Mouse (Mus musculus): ENCODE results near the gene Apod. TPM values are rescaled to one million over a fixed set of nuclear protein-coding genes. Genes with fewer than 3 reads are reported as not detected.

Apod gene
- polyA plus RNA-seq, 1 experiment from 2014 or later, result 0.77 TPM

DNA sequence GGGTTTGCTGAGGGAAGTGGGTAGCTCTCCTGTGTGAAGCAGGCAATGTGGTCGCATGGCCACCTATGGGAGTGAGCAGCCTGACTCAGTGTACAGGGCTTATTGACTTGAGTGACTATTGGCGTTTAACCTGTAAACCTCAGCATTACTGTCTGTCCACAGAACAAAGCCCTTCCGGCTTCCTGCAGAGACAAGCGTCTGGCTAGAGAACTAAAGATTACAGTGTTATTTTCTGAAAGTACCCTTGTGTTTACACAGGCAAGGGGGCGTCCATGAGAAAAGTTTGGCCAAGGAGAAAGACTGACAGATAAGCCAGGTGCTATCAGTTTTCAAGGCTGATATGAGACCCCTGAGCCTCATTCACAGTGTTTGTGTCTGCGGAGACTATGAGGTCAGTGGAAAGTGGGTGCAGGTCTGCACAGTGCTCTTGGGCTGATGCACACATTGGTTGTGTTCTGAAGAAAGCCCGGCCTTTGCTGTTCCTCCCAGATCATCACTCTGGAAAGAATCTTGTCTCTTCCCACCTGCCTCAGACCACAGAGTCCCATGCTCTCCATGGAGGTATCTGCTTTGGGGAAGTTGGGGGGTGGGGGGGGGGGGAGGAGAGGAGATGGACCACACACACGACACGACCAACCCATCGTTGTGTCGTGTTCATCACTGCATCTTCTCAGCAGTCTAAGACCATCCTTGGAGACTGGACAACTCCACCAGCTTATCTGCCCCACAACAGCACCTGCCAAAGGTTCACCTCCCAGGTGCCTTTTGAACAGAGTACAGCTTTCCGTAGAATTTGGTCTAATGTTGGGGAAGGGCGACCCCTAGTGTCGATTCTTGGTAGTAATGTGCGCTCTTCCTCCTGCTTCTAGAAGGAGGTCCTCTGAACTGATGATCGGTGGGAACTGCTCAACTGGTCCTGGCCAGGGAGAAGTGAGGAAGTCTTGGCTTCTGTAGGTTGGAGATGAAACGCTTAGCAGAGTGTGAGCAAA lies 40.0 kb upstream of the Apod start:
- Histone ChIP-seq H3K27me3 (replicated peaks; ENCODE audit: control insufficient read depth, insufficient read depth, low read length) (no peaks in the 10 kb centered on the region), H3K4me3 (ENCODE audit: low read depth, low read length) (no peak overlapping the region), H3K4me2 (replicated peaks; ENCODE audit: low read depth) (0 out of 2 replicates have a peak overlapping the region, but pooled peaks have one; percentile 17), H3K36me3 (ENCODE audit: control insufficient read depth, insufficient read depth) (no peaks in the 10 kb centered on the region), H3K4me1 (replicated peaks; ENCODE audit: control insufficient read depth, insufficient read depth, low read length) (no peaks in the 10 kb centered on the region), H3K27ac (ENCODE audit: low read depth, low read length) (no peak overlapping the region), H3K9me3 (ENCODE audit: control insufficient read depth) (no peaks in the 10 kb centered on the region), H3K9ac (ENCODE audit: low read depth, low read length) (no peak overlapping the region)
- peak; percentile 20; the same call in 1 of the 2 replicates for ATAC-seq
- peak; percentile 91 for TF ChIP-seq CTCF (IDR thresholded peaks at IDR 0.05; ENCODE audit: low read depth)
- WGBS, result 13% methylated on average over 17 of the region's 17 CpGs

DNA sequence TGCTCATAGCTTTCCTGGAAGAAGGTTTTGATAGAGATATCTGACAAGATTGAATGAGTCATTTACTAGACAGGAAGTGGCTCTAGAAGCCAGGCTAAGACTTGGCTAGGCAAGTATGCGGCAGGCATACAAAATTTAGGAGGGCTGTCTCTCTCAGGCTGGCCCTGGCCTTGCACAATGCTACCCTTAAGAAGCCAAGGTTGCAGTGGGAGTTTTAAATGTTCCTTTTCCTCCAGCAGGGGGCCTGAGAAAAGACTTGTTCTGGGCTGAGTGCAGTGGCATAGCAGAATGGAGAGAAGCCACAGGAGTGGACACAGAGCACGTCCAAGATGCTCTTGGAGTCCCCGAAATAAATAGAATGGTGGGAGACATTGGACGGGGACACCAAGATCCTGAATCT lies 38.4 kb upstream of the Apod start:
- no peak overlapping the region for H3K4me3 ChIP-seq (ENCODE audit: low read depth, low read length)
- 79% methylated on average over 4 of the region's 4 CpGs for WGBS
- ATAC-seq, result no peak

DNA sequence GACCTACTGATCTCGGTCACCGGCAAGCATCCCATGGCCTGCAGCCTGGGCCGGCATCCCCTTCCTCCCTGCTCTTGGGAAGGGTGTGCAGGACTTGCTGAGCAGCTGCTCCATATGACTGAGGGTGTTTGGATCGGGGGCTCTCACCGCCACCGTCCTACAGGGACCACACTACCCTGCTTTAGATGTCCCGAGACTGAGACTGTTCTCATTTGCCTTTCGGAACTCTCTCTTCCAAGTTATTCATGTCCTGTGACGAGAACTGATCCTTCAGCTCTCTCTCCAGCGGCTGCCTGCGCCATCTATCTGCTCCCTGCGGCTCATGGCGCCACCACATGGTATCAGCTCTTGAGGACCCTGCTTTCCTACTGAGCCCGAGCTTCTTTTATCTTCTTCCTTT lies 33.0 kb upstream of the Apod start:
- no peaks in the 10 kb centered on the region for H3K27me3 ChIP-seq (replicated peaks; ENCODE audit: control insufficient read depth, insufficient read depth, low read length)
- WGBS, result 18% methylated on average over 14 of the region's 14 CpGs
- peak; percentile 85 for TF ChIP-seq CTCF (IDR thresholded peaks at IDR 0.05; ENCODE audit: low read depth)
- no peak overlapping the region for H3K4me3 ChIP-seq (ENCODE audit: low read depth, low read length)
- H3K27ac ChIP-seq (ENCODE audit: low read depth, low read length), result no peak overlapping the region
- no peaks in the 10 kb centered on the region for H3K9me3 ChIP-seq (ENCODE audit: control insufficient read depth)
- 0 out of 2 replicates have a peak, but pooled peaks cover 4% of the 10 kb centered on the region for H3K4me1 ChIP-seq (replicated peaks; ENCODE audit: control insufficient read depth, insufficient read depth, low read length)
- peak overlapping the region; percentile 48 for H3K4me2 ChIP-seq (replicated peaks; ENCODE audit: low read depth)
- ATAC-seq, result no peak
- H3K36me3 ChIP-seq (ENCODE audit: control insufficient read depth, insufficient read depth), result no peaks in the 10 kb centered on the region
- no peak overlapping the region for H3K9ac ChIP-seq (ENCODE audit: low read depth, low read length)

More for the DNA sequence above, 38.4 kb upstream of the Apod start:
- peak; percentile 75 for TF ChIP-seq CTCF (IDR thresholded peaks at IDR 0.05; ENCODE audit: low read depth)
- H3K4me1 ChIP-seq (replicated peaks; ENCODE audit: control insufficient read depth, insufficient read depth, low read length), result no peaks in the 10 kb centered on the region
- no peaks in the 10 kb centered on the region for H3K27me3 ChIP-seq (replicated peaks; ENCODE audit: control insufficient read depth, insufficient read depth, low read length)
- H3K27ac ChIP-seq (ENCODE audit: low read depth, low read length), result no peak overlapping the region
- no peaks in the 10 kb centered on the region for H3K9me3 ChIP-seq (ENCODE audit: control insufficient read depth)
- H3K4me2 ChIP-seq (replicated peaks; ENCODE audit: low read depth), result no peak overlapping the region
- H3K9ac ChIP-seq (ENCODE audit: low read depth, low read length), result no peak overlapping the region
- no peaks in the 10 kb centered on the region for H3K36me3 ChIP-seq (ENCODE audit: control insufficient read depth, insufficient read depth)

DNA sequence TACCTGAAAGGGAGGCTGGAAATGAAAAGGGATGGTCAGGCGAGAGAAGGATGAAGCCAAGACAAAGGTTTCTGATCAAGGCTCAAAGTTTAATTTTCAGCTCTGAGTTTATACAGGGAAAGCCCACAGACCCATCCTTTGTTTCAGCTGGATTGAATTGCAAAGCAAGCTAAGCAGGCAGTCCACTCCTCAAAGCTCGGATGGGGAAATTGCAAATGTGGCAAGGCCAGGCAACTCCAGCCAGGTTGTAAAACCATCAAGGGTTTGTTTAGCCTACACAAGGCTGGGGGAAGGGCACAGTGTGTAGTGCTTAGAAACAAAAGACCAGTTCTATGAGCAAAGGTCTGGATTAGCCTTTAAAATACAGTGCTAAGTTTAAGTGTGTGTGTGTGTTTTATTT lies 28.4 kb upstream of the Apod start:
- Histone ChIP-seq H3K36me3 (ENCODE audit: control insufficient read depth, insufficient read depth) (no peaks in the 10 kb centered on the region), H3K27me3 (replicated peaks; ENCODE audit: control insufficient read depth, insufficient read depth, low read length) (no peaks in the 10 kb centered on the region), H3K4me3 (ENCODE audit: low read depth, low read length) (no peak overlapping the region), H3K4me2 (replicated peaks; ENCODE audit: low read depth) (no peak overlapping the region), H3K9ac (ENCODE audit: low read depth, low read length) (no peak overlapping the region), H3K27ac (ENCODE audit: low read depth, low read length) (no peak overlapping the region), H3K4me1 (replicated peaks; ENCODE audit: control insufficient read depth, insufficient read depth, low read length) (0 out of 2 replicates have a peak, but pooled peaks cover 4% of the 10 kb centered on the region), H3K9me3 (ENCODE audit: control insufficient read depth) (no peaks in the 10 kb centered on the region)
- no peak for ATAC-seq
- 51% methylated on average over 2 of the region's 2 CpGs for WGBS
- no peak for TF ChIP-seq CTCF (IDR thresholded peaks at IDR 0.05; ENCODE audit: low read depth)

DNA sequence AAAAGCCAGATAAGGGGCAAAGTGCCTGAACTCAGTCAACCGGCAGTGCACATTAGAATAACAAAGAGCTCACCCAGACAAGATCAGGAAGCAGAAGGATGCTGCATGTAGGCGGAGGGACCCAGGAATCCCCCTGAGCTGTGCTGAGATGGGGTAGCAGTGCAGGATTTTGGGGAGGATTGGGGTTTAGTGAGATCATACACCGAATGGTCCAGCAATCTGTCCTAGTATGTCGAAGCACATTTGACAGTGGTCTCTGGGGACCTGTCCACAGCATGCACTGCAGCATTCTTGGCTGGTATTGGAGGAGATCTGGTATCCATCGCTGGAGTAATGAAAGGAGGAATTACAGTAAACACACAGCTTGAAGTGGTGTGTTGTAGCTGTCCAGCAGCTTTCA lies 27.9 kb upstream of the Apod start:
- no peak for TF ChIP-seq CTCF (IDR thresholded peaks at IDR 0.05; ENCODE audit: low read depth)
- Histone ChIP-seq H3K4me2 (replicated peaks; ENCODE audit: low read depth) (no peak overlapping the region), H3K4me1 (replicated peaks; ENCODE audit: control insufficient read depth, insufficient read depth, low read length) (0 out of 2 replicates have a peak, but pooled peaks cover under 1% of the 10 kb centered on the region), H3K36me3 (ENCODE audit: control insufficient read depth, insufficient read depth) (no peaks in the 10 kb centered on the region), H3K27me3 (replicated peaks; ENCODE audit: control insufficient read depth, insufficient read depth, low read length) (no peaks in the 10 kb centered on the region), H3K9ac (ENCODE audit: low read depth, low read length) (no peak overlapping the region), H3K4me3 (ENCODE audit: low read depth, low read length) (no peak overlapping the region), H3K9me3 (ENCODE audit: control insufficient read depth) (no peaks in the 10 kb centered on the region), H3K27ac (ENCODE audit: low read depth, low read length) (no peak overlapping the region)
- ATAC-seq, result no peak
- WGBS, result 41% methylated on average over 5 of the region's 5 CpGs

DNA sequence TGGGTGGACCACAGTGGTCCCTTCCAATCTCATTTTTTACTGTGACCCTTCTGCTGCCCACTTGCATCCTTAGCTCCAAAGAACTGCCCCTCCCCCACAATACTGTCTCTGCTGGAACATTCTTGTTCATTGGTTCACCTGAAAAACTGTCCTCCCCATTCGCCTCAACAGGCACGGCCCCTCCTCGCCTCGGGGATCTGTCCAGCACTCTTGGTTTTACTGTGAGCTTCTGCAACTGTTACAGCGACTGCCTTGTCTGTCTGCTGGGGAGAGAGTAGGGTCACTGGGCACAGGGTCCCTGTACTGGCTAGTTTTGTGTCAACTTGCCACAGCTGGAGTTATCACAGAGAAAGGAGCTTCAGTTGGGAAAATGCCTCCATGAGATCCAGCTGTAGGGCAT lies 24.7 kb upstream of the Apod start:
- no peak overlapping the region for H3K27ac ChIP-seq (ENCODE audit: low read depth, low read length)
- ATAC-seq, result no peak
- no peak for TF ChIP-seq CTCF (IDR thresholded peaks at IDR 0.05; ENCODE audit: low read depth)
- no peak overlapping the region for H3K9ac ChIP-seq (ENCODE audit: low read depth, low read length)
- H3K4me2 ChIP-seq (replicated peaks; ENCODE audit: low read depth), result no peak overlapping the region
- H3K36me3 ChIP-seq (ENCODE audit: control insufficient read depth, insufficient read depth), result no peaks in the 10 kb centered on the region
- H3K4me1 ChIP-seq (replicated peaks; ENCODE audit: control insufficient read depth, insufficient read depth, low read length), result no peaks in the 10 kb centered on the region
- no peak overlapping the region for H3K4me3 ChIP-seq (ENCODE audit: low read depth, low read length)
- no peaks in the 10 kb centered on the region for H3K9me3 ChIP-seq (ENCODE audit: control insufficient read depth)
- WGBS, result 51% methylated on average over 5 of the region's 5 CpGs
- no peaks in the 10 kb centered on the region for H3K27me3 ChIP-seq (replicated peaks; ENCODE audit: control insufficient read depth, insufficient read depth, low read length)
